Mouse (Mus musculus): Measurements from ENCODE around the gene Dlk2. TPM values are rescaled to one million over a fixed set of nuclear protein-coding genes. Genes with fewer than 3 reads are reported as not detected.
A peak's percentile ranks its signal among the peaks of the same experiment; 100 is the strongest.

Gene Dlk2
- polyA plus RNA-seq (2015; fragmentation: Nextera tagmentation; extraction: Ambion mirVana), result 3.1 and 4.0 TPM in 2 replicates

DNA sequence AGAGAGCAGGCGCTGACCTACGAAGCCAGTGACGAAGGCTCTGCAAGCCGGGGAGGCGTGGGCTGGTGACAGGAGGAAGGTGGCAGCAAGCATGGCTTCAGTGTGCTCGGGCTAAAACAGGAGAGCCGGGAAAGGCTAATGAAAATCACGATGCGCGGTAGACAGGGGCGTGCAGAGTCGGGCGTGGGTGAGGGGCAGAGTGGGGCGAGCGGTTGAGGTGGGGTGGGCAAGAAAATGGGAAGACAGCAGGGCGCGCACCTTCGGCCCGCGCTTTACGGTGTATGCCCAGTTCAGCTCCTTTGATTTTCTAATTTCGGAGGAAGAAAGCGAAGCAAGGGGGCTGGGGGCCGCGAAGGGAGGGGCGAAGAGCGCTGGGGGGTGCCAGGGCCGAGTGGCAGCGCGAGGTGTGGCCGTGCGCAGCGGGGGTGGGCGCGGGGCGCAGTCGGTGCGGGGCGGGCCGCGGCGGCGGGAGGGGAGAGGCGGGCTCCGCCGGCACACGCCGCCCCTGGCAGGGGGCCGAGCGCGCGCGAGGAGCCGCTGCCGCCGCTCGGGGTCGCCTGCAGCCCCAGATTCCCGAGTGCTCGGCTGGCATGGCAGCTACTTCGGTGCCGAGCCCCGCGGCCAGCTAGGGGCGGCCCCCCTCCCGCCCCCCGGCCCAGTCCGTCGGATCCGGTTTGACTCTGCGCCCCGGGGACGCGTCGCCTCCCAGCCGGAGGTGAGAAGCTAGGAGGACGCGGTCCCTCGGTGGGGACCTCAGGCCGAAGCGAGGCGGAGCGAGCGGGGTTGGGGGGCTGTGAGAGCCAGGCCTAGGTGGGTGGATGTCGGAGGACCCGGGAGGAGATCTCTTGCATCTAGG is at the start of gene Dlk2:
TSS of gene Dlk2 (plus strand) at position 58 of the 856 bp plus-strand sequence.
- under 1% methylated on average over 84 of the region's 86 CpGs for WGBS
- H3K9me3 ChIP-seq (ENCODE audit: control insufficient read depth, low read length), result no peaks in the 10 kb centered on the region
- peak; percentile 40 for ATAC-seq (ENCODE audit: low read depth)
- peaks cover 12% of the 10 kb centered on the region for H3K4me1 ChIP-seq (replicated peaks; ENCODE audit: control insufficient read depth, insufficient read depth, low read length)
- H3K9ac ChIP-seq (ENCODE audit: low read length), result peak within 1 kb of the TSS; percentile 70
- no peak within 1 kb of the TSS for H3K27ac ChIP-seq (ENCODE audit: low read length)
- peaks cover 39% of the 10 kb centered on the region for H3K27me3 ChIP-seq (ENCODE audit: control insufficient read depth, insufficient read depth, low read depth, low read length)
- H3K4me2 ChIP-seq (ENCODE audit: low read depth, low read length), result peak within 1 kb of the TSS; percentile 100
- H3K4me3 ChIP-seq (ENCODE audit: low read length), result peak within 1 kb of the TSS; percentile 66
- no peaks in the 10 kb centered on the region for H3K36me3 ChIP-seq (ENCODE audit: control insufficient read depth, insufficient read depth, low read length)

DNA sequence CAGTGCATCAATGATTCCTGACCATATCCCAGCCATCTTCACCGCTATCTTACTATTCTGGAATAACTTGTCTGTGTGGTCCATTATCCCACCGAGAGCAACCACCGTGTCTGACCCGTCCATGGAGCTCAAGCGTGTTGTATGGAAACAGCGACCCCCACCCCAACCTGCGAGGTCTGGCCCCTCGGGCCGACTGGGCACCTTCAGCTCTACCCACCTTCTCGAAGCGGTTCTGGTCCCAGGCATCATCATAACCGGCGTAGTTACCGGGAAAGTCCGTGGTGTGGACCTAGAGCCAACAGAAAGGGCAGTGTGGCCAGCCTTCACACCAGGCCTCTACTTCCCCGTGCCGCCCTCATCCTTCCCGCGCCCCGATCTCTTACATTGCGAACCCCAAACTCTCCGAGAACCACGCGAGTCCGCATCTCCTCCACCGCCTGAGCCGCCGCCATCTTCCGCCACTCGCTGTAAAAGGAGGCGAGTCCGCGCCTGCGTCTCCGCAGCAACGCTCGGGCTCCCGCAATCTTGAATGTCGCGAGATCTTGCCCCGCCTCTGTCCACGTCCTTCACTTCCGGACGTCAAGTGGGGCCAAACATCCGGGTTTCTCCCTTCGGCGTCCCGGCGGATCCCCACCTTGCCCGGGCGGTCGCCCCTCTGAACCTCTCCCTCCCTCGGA is 49.6 kb upstream of the Dlk2 start, which contains the start of the genes Polr1c and Yipf3:
TSS of gene Polr1c (minus strand) at position 543 of the 677 bp plus-strand sequence.
TSS of gene Yipf3 (plus strand) at position 569 of the 677 bp plus-strand sequence.
- Histone ChIP-seq H3K27ac (ENCODE audit: low read length) (peak within 1 kb of the TSS; percentile 82), H3K4me1 (replicated peaks; ENCODE audit: control insufficient read depth, insufficient read depth, low read length) (peaks cover 18% of the 10 kb centered on the region), H3K27me3 (ENCODE audit: control insufficient read depth, insufficient read depth, low read depth, low read length) (no peaks in the 10 kb centered on the region), H3K36me3 (ENCODE audit: control insufficient read depth, insufficient read depth, low read length) (peaks cover 42% of the 10 kb centered on the region), H3K4me2 (ENCODE audit: low read depth, low read length) (peak within 1 kb of the TSS; percentile 91), H3K9me3 (ENCODE audit: control insufficient read depth, low read length) (no peaks in the 10 kb centered on the region), H3K4me3 (ENCODE audit: low read length) (peak within 1 kb of the TSS; percentile 94), H3K9ac (ENCODE audit: low read length) (peak within 1 kb of the TSS; percentile 98)
- WGBS, result under 1% methylated on average over 53 of the region's 53 CpGs
- peak; percentile 92 for ATAC-seq (ENCODE audit: low read depth)

DNA sequence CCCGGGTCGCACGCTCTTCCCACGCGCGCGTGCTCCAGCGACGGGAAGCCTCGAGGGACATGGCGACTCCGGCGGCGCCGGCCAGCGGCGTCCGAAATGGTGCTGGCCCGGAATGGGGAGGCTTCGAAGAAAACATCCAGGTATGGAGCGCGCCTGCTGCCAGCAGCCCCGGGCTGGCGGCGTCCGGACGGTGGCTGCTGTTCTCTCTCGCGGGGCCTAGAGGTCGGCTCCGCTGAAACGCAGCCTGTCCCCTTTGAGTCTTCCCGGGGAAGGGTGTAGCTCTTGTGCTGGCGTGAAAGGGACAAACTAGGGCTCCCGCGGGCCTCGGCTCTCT is 49.1 kb upstream of the Dlk2 start:
- peaks cover 17% of the 10 kb centered on the region for H3K4me1 ChIP-seq (replicated peaks; ENCODE audit: control insufficient read depth, insufficient read depth, low read length)
- under 1% methylated on average over 37 of the region's 37 CpGs for WGBS
- peaks cover 42% of the 10 kb centered on the region for H3K36me3 ChIP-seq (ENCODE audit: control insufficient read depth, insufficient read depth, low read length)
- peak overlapping the region; percentile 94 for H3K4me3 ChIP-seq (ENCODE audit: low read length)
- H3K4me2 ChIP-seq (ENCODE audit: low read depth, low read length), result peak overlapping the region; percentile 91
- no peaks in the 10 kb centered on the region for H3K9me3 ChIP-seq (ENCODE audit: control insufficient read depth, low read length)
- H3K27ac ChIP-seq (ENCODE audit: low read length), result peak overlapping the region; percentile 82
- peak overlapping the region; percentile 98 for H3K9ac ChIP-seq (ENCODE audit: low read length)
- H3K27me3 ChIP-seq (ENCODE audit: control insufficient read depth, insufficient read depth, low read depth, low read length), result no peaks in the 10 kb centered on the region
- peak; percentile 35; the same call in 1 of the 2 replicates for ATAC-seq (ENCODE audit: low read depth)

DNA sequence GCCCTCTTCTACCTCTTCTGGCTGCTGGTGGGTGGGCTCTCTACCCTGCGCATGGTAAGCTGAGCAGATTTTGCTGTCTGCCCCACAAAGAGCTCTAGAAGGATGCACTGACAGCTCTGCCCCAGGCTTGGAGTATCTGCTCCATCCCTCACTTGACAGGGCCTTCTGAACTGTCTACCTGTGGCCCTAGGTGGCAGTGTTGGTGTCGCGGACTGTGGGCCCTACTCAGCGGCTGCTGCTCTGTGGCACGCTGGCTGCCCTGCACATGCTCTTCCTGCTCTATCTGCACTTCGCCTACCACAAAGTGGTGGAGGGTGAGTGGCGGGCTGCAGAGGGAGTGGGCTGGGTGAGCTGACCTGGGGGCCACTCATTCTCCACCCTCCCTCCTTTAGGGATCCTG is 46.0 kb upstream of the Dlk2 start:
- WGBS, result 79% methylated on average over 7 of the region's 7 CpGs
- Histone ChIP-seq H3K27me3 (ENCODE audit: control insufficient read depth, insufficient read depth, low read depth, low read length) (peaks cover 16% of the 10 kb centered on the region), H3K36me3 (ENCODE audit: control insufficient read depth, insufficient read depth, low read length) (peaks cover 23% of the 10 kb centered on the region), H3K9me3 (ENCODE audit: control insufficient read depth, low read length) (no peaks in the 10 kb centered on the region), H3K4me2 (ENCODE audit: low read depth, low read length) (no peak overlapping the region), H3K4me1 (replicated peaks; ENCODE audit: control insufficient read depth, insufficient read depth, low read length) (peaks cover 20% of the 10 kb centered on the region), H3K4me3 (ENCODE audit: low read length) (no peak overlapping the region), H3K9ac (ENCODE audit: low read length) (no peak overlapping the region), H3K27ac (ENCODE audit: low read length) (no peak overlapping the region)
- ATAC-seq (ENCODE audit: low read depth), result no peak

DNA sequence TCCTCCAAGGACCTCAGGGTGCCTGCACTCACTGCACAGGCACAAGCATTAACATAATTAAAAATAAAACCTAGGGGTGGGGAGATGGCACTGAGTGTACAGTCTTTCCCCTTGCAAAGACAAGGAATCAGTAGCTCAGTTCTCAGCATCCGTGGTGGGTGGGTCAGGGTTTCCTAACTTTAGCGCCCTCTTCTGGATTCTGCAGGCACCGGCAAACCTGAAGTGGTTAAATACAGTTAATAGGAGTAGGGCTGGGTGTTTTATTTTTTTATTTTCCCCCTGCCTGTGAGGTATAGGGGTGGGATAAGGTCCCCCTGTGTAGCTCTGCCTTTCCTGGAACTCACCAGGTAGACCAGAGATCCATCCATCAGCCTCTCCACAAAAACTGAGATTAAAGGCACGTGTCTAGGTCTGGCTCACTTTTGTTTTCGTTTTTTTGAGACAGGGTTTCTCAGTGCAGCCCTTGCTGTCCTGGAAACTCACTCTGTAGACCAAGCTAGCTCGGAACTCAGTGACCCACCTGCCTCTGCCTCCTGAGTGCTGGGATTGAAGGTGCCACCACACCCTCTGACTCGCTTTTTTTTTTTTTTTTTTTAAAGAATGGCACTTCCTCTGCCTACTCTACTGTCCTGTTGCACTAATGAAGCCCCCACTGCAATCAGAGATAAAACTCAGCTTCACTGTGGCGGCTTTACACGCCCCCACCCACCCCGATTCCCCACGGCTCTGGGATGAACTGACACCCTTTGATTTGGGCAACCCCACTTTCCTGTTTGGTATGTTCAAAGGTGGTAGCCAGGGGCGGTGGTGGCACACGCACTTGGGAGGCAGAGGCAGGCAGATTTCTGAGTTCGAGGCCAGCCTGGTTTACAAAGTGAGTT is 44.4 kb upstream of the Dlk2 start:
- H3K27ac ChIP-seq (ENCODE audit: low read length), result no peak overlapping the region

DNA sequence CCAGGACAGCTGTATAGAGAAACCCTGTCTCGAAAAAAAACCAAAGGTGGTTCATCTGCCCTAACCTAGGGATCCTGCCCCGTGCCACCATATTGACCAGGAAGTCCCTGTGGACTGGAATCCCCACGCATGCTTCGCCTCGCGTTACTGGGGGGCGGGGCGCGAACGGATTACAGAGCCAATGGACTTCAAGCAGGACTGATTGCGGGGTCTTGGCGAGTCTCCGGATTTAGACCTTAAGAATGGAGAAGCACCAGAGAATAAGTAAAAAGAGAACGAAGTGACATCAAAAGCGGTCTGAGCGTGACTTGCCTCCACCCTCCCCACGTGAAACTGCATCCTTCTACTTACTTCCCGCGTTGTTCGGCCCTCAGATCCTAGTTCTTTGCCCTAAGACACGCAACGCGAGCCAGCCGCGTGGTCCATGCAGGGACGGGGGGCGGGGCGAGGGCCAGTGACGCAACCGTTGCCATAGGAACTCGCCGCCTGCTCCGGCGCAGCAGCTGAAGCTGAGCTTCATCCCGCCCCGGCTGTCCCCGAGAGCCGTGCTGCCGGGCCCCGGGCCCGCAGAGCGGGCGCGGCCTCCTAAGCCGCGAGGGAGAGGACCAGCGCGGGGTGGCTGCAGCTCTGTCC is 43.7 kb upstream of the Dlk2 start, which contains the start of gene Lrrc73:
TSS of gene Lrrc73 (plus strand) at position 80 of the 633 bp plus-strand sequence.
- Histone ChIP-seq H3K4me1 (replicated peaks; ENCODE audit: control insufficient read depth, insufficient read depth, low read length) (peaks cover 12% of the 10 kb centered on the region), H3K27me3 (ENCODE audit: control insufficient read depth, insufficient read depth, low read depth, low read length) (peaks cover 16% of the 10 kb centered on the region), H3K9me3 (ENCODE audit: control insufficient read depth, low read length) (peaks cover 5% of the 10 kb centered on the region; the same call in 1 of the 2 replicates), H3K4me3 (ENCODE audit: low read length) (peak within 1 kb of the TSS; percentile 71), H3K9ac (ENCODE audit: low read length) (peak within 1 kb of the TSS; percentile 66), H3K36me3 (ENCODE audit: control insufficient read depth, insufficient read depth, low read length) (peaks cover 35% of the 10 kb centered on the region), H3K27ac (ENCODE audit: low read length) (no peak within 1 kb of the TSS), H3K4me2 (ENCODE audit: low read depth, low read length) (peak within 1 kb of the TSS; percentile 100)
- 2% methylated on average over 41 of the region's 48 CpGs for WGBS
- ATAC-seq (ENCODE audit: low read depth), result peak; percentile 87

More for the DNA sequence above, 44.4 kb upstream of the Dlk2 start:
- Histone ChIP-seq H3K4me3 (ENCODE audit: low read length) (no peak overlapping the region), H3K4me1 (replicated peaks; ENCODE audit: control insufficient read depth, insufficient read depth, low read length) (peaks cover 13% of the 10 kb centered on the region), H3K27me3 (ENCODE audit: control insufficient read depth, insufficient read depth, low read depth, low read length) (peaks cover 16% of the 10 kb centered on the region), H3K9me3 (ENCODE audit: control insufficient read depth, low read length) (peaks cover 5% of the 10 kb centered on the region; the same call in 1 of the 2 replicates), H3K36me3 (ENCODE audit: control insufficient read depth, insufficient read depth, low read length) (peaks cover 29% of the 10 kb centered on the region), H3K9ac (ENCODE audit: low read length) (no peak overlapping the region; the same call in 1 of the 2 replicates), H3K4me2 (ENCODE audit: low read depth, low read length) (peak overlapping the region; percentile 100)
- no peak for ATAC-seq (ENCODE audit: low read depth)
- 52% methylated on average over 14 of the region's 14 CpGs for WGBS

DNA sequence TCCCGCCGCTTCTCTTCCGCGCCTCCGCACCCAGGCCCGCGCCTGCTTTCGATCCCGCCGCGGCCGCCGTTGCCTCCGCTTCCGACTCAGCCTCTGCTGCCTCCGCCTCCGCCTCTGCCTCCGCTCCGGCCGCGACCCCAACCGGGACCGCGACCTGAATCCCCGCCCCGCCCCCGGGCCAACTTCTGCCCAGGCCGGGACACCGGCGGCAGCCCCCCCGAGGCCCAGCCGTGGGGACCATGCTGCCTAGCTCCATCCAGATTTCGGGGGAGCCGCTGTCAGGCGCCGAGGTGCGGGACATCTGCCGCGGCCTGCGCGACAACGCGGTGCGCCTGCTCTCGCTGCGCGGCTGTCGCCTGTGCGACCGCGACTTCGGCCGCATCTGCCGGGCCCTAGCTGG is 43.1 kb upstream of the Dlk2 start:
- Histone ChIP-seq H3K27me3 (ENCODE audit: control insufficient read depth, insufficient read depth, low read depth, low read length) (peaks cover 16% of the 10 kb centered on the region), H3K4me1 (replicated peaks; ENCODE audit: control insufficient read depth, insufficient read depth, low read length) (peaks cover 7% of the 10 kb centered on the region), H3K27ac (ENCODE audit: low read length) (no peak overlapping the region), H3K9ac (ENCODE audit: low read length) (peak overlapping the region; percentile 66), H3K4me2 (ENCODE audit: low read depth, low read length) (peak overlapping the region; percentile 100), H3K9me3 (ENCODE audit: control insufficient read depth, low read length) (peaks cover 5% of the 10 kb centered on the region; the same call in 1 of the 2 replicates), H3K36me3 (ENCODE audit: control insufficient read depth, insufficient read depth, low read length) (peaks cover 40% of the 10 kb centered on the region), H3K4me3 (ENCODE audit: low read length) (peak overlapping the region; percentile 71)
- under 1% methylated on average over 48 of the region's 54 CpGs for WGBS
- peak; percentile 43 for ATAC-seq (ENCODE audit: low read depth)

DNA sequence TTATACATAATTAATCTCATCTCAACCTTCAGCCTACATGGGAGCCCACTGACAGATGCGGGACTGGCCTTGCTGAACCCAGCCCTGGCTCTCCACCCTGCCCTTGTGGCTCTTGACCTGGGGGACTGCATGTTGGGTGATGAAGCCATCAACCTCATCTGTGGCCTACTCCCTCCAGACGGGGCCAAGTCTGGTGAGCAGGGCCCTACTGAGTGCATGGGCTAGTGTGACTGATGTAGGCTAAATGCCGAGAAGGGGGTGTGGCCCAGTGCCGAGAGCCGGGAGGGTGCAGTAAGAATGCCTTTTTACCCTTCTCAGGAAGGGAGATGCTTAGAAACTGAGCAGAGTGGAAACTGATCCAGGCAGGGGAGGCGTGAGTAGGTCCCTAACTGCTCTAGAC is 42.1 kb upstream of the Dlk2 start:
- Histone ChIP-seq H3K27me3 (ENCODE audit: control insufficient read depth, insufficient read depth, low read depth, low read length) (peaks cover 16% of the 10 kb centered on the region), H3K9me3 (ENCODE audit: control insufficient read depth, low read length) (peaks cover 5% of the 10 kb centered on the region; the same call in 1 of the 2 replicates), H3K9ac (ENCODE audit: low read length) (no peak overlapping the region), H3K4me3 (ENCODE audit: low read length) (no peak overlapping the region), H3K4me2 (ENCODE audit: low read depth, low read length) (no peak overlapping the region), H3K36me3 (ENCODE audit: control insufficient read depth, insufficient read depth, low read length) (peaks cover 44% of the 10 kb centered on the region), H3K4me1 (replicated peaks; ENCODE audit: control insufficient read depth, insufficient read depth, low read length) (peaks cover 4% of the 10 kb centered on the region; the same call in 1 of the 2 replicates), H3K27ac (ENCODE audit: low read length) (no peak overlapping the region)
- ATAC-seq (ENCODE audit: low read depth), result no peak
- 15% methylated on average over 6 of the region's 6 CpGs for WGBS

All from lung, embryonic 16.5 days (tissue).